Mouse (Mus musculus) forebrain, embryonic 11.5 days (tissue): Measurements from ENCODE around the gene Phox2b. TPM values are rescaled to one million over a fixed set of nuclear protein-coding genes. Genes with fewer than 3 reads are reported as not detected.

Experiments used
- ATAC-seq: fragments of 200-750 bp; cut with Nextera tagmentation; replicated peaks from 2 replicates; pipeline ENCODE4 v1.8.0; 2017; ENCODE audit warnings: moderate TSS enrichment; ENCODE audit not compliant: low FRiP score
- DNase-seq: peaks from one replicate; pipeline ENCODE4 v3.0.0-alpha.2; 2017; ENCODE audit warnings: low spot score
- H3K27ac ChIP-seq: fragments of 300-500 bp; sonication (generic); 2 replicates; pipeline ENCODE4 v1.5.1; 2014; ENCODE audit warnings: low read depth, low read length
- H3K27me3 ChIP-seq: fragments of 300-500 bp; sonication (generic); 2 replicates; pipeline ENCODE4 v1.6.1; 2014; ENCODE audit warnings: mild to moderate bottlenecking, low read length, mixed read lengths; ENCODE audit not compliant: control insufficient read depth, insufficient read depth
- H3K36me3 ChIP-seq: fragments of 300-500 bp; sonication (generic); 2 replicates; pipeline ENCODE4 v1.6.1; 2014; ENCODE audit warnings: mild to moderate bottlenecking, low read length, moderate library complexity, mixed read lengths; ENCODE audit not compliant: control insufficient read depth, insufficient read depth
- H3K4me1 ChIP-seq: fragments of 300-500 bp; sonication (generic); replicated peaks from 2 replicates; pipeline ENCODE4 v1.6.1; 2014; ENCODE audit warnings: low read length, mixed read lengths; ENCODE audit not compliant: control insufficient read depth, insufficient read depth
- H3K4me2 ChIP-seq: fragments of 300-500 bp; sonication (generic); 2 replicates; pipeline ENCODE4 v1.6.1; 2014; ENCODE audit warnings: low read depth, mild to moderate bottlenecking, low read length, moderate library complexity, mixed read lengths; ENCODE audit not compliant: severe bottlenecking
- H3K4me3 ChIP-seq: fragments of 300-500 bp; sonication (generic); 2 replicates; pipeline ENCODE4 v1.5.1; 2014; ENCODE audit warnings: low read depth, low read length
- H3K9ac ChIP-seq: fragments of 300-500 bp; sonication (generic); 2 replicates; pipeline ENCODE4 v1.6.1; 2014; ENCODE audit warnings: low read length
- H3K9me3 ChIP-seq: fragments of 300-500 bp; sonication (generic); 2 replicates; pipeline ENCODE4 v1.6.1; 2016; ENCODE audit warnings: low read length, mixed read lengths; ENCODE audit not compliant: control insufficient read depth
- WGBS: fragments of 180-500 bp; shearing (Covaris S2); extraction: QIAGEN DNeasy Blood & Tissue Kit; methylation state at CpG from one replicate; pipeline ENCODE4 v1.1.7; 2014; 5-methylcytosine and 5-hydroxymethylcytosine counted together
- polyA plus RNA-seq: library from polyadenylated mRNA; unstranded; fragments of >200 nt; fragmentation: Nextera tagmentation; extraction: Ambion mirVana; gene quantifications from 2 replicates; pipeline ENCODE4 v1.2.1, GENCODE M21; 2014

Gene Phox2b
- polyA plus RNA-seq, 1 experiment from 2014 or later: not detected

DNA sequence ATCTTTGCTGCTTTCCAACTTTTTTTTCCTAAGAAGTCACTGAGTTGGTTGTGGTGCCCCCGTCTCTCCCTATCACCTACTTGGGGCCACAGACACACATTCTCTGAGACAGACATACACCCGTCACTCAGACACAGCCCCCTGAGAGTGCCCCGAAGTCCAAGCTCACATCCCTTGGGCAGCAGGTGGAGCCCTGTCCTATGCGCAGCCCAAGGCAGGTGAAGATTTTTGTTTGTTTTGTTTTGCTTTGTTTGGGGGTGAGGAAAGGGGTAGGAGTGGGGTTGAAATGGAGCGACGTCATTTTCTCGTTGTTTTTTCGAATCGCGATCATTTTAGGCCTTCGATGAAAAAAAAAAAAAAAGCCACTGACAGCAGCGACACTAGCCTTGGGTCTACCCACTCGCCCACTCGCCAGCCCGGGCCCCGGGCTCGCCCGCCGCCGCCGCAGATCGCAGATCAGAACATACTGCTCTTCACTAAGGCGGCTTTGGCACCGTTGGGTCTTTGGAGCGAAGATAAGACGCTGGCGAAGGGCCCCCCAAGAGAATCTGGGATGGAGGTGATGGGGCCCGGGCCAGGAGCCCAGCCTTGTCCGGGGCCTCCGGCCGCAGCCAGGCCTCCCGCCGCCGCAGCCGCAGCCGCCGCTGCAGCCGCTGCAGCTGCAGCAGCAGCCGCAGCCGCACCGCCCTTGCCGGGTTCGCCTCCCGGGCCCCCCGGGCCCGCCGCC lies 3.3 kb downstream of the Phox2b start:
- Histone ChIP-seq H3K27me3 (peaks cover 74% of the 10 kb centered on the region), H3K27ac (no peak overlapping the region), H3K4me3 (peak overlapping the region; percentile 36), H3K9me3 (no peaks in the 10 kb centered on the region), H3K9ac (peak overlapping the region; percentile 43), H3K36me3 (no peaks in the 10 kb centered on the region), H3K4me1 (peaks cover 9% of the 10 kb centered on the region; the same call in 1 of the 2 replicates), H3K4me2 (peak overlapping the region; percentile 73)
- under 1% methylated on average over 45 of the region's 47 CpGs for WGBS
- ATAC-seq: peak; percentile 42
- DNase-seq: no peak

DNA sequence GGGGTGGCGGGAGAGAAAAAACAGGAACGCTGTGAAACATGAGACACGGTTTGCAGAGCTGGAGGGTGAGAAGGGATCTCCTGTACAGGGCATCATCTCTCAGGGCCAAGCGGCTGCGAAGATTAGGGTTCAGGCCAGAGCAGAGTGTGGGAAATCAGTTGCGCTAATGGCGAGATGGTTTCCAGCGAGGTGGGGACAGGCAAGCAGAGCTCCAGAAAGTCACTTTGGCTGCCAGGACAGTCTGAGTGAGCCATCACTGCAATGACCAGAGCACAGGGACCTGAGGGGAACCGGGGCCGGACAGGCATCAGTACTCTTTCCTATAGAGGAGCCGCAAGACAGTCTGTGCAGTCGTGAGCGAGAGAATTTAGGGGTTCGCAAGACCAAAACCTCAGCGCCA lies 3.9 kb downstream of the Phox2b start:
- H3K4me3 ChIP-seq: no peak overlapping the region
- peaks cover 9% of the 10 kb centered on the region; the same call in 1 of the 2 replicates for H3K4me1 ChIP-seq
- ATAC-seq: no peak
- peaks cover 71% of the 10 kb centered on the region for H3K27me3 ChIP-seq
- 0% methylated on average over 15 of the region's 15 CpGs for WGBS
- H3K9ac ChIP-seq: no peak overlapping the region
- H3K9me3 ChIP-seq: no peaks in the 10 kb centered on the region
- H3K27ac ChIP-seq: no peak overlapping the region
- H3K36me3 ChIP-seq: no peaks in the 10 kb centered on the region
- peak; percentile 68 for DNase-seq
- H3K4me2 ChIP-seq: no peak overlapping the region

DNA sequence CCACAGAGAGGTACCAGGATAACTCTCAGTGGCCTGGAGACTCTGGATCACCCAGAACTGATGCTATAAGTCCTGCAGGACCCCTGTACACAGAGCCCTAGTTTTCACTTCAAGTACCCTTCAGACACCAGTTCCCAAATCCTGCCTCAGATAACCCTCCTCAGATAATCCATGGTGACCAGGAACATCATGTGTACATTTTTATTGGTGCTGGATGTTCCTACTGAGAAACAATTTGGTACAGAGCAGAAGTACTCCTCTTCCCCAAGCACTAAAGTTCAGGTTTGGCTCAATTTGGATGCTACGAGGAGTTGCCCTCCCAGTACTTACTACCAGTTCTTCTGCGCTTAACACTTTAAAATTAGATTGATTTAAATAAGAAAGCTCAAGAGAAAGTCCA lies 5.1 kb downstream of the Phox2b start:
- no peak overlapping the region for H3K9ac ChIP-seq
- no peak overlapping the region for H3K4me2 ChIP-seq
- H3K27me3 ChIP-seq: peaks cover 63% of the 10 kb centered on the region
- 13% methylated on average over 2 of the region's 2 CpGs for WGBS
- H3K4me3 ChIP-seq: no peak overlapping the region
- no peak overlapping the region for H3K27ac ChIP-seq
- DNase-seq (no peak), ATAC-seq (no peak)
- no peaks in the 10 kb centered on the region for H3K36me3 ChIP-seq
- peaks cover 9% of the 10 kb centered on the region; the same call in 1 of the 2 replicates for H3K4me1 ChIP-seq
- H3K9me3 ChIP-seq: no peaks in the 10 kb centered on the region

DNA sequence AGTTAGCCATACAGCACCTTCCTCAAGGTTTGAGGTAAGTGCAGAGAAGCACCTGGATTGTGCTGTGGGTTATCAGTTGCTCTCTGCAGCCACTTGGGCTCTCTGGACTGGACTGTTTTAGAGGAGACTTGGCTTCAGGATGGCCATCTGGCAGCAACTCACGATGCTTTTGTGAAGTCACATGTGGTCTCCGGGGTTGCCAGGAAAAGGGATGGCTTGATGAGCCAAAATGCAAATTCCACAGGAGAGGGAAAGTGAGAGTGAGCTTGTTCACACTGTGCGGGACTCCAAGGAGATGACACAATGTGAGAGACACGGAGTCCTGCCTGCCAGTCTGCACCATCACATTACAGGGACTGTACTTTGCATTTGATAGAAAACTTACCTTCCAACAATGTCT lies 7.3 kb downstream of the Phox2b start:
- H3K4me2 ChIP-seq: no peak overlapping the region

DNA sequence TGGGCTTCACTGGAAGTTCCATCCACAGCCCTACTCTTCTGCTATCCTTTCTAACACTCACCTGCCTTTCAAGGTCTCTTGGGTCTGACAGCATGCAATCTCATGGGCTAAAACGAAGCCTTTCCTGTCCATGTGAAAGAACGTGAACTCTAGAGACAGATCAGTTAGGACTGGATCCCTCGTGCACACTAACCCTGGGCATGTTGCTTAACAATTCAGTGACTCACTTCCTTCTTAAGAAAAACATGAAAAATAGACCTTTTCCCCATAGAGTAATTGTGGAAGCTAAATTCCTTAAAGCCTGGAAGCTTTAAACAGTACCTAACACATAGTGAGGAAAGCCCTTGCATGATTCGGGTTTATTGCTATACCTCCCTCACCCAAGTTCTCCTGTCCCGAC lies 8.2 kb downstream of the Phox2b start:
- Histone ChIP-seq H3K27ac (no peak overlapping the region), H3K4me3 (no peak overlapping the region), H3K4me2 (no peak overlapping the region), H3K27me3 (peaks cover 39% of the 10 kb centered on the region), H3K36me3 (no peaks in the 10 kb centered on the region), H3K9me3 (no peaks in the 10 kb centered on the region), H3K9ac (no peak overlapping the region), H3K4me1 (peaks cover under 1% of the 10 kb centered on the region; the same call in 1 of the 2 replicates)
- WGBS: 74% methylated on average over 5 of the region's 5 CpGs
- DNase-seq (no peak), ATAC-seq (no peak)

More for the DNA sequence above, 7.3 kb downstream of the Phox2b start:
- H3K27me3 ChIP-seq: peaks cover 45% of the 10 kb centered on the region
- no peak overlapping the region for H3K27ac ChIP-seq
- 24% methylated on average over 4 of the region's 4 CpGs for WGBS
- DNase-seq (no peak), ATAC-seq (no peak)
- H3K4me1 ChIP-seq: peaks cover 6% of the 10 kb centered on the region; the same call in 1 of the 2 replicates
- no peak overlapping the region for H3K4me3 ChIP-seq
- no peaks in the 10 kb centered on the region for H3K36me3 ChIP-seq
- no peak overlapping the region for H3K9ac ChIP-seq
- H3K9me3 ChIP-seq: no peaks in the 10 kb centered on the region

DNA sequence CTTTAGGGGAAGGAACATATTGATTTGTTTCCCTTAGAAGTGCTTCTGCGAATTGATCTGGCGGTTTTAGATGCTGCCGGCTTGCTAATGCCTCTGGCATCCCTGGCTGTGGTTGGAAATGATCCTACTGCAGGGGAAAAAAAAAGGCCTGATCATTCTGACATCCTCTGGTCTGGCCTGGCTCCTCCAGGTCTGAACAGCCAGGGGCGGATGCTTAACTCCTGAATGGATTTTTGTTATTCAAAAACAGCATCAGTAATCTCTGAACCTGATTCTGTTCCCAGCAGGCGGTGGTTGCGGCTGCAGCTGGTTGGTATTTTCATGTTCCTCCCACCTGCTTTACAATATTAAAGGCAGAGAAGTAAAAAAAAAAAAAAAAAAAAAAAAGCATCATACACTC lies 16.0 kb downstream of the Phox2b start:
- Histone ChIP-seq H3K9ac (no peak overlapping the region), H3K27me3 (no peaks in the 10 kb centered on the region)
- DNase-seq: no peak

DNA sequence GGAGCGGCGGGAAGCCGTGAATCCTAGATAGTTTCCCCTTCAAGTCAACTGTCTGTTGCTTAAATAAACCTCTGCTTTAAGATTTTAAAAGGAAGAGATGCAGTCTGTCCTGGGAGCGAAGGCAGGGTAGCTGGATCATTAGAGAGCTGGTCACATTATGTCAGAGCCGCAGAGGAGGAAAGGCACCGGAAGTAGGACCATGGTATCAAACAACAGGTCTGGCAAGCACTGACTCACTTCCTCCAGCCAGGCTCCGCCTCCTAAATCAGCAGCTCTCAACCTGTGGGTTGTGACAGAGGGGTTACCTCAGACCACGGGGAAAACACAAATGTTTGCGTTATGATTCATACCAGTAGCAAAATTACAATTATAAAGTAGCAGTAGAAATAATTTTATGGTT lies 35.5 kb downstream of the Phox2b start:
- DNase-seq (no peak), ATAC-seq (no peak)
- H3K27me3 ChIP-seq: no peaks in the 10 kb centered on the region
- no peaks in the 10 kb centered on the region for H3K9me3 ChIP-seq
- no peak overlapping the region for H3K9ac ChIP-seq
- 90% methylated on average over 9 of the region's 9 CpGs for WGBS
- no peaks in the 10 kb centered on the region for H3K4me1 ChIP-seq
- H3K27ac ChIP-seq: no peak overlapping the region
- no peaks in the 10 kb centered on the region for H3K36me3 ChIP-seq
- no peak overlapping the region for H3K4me3 ChIP-seq
- no peak overlapping the region for H3K4me2 ChIP-seq

More for the DNA sequence above, 16.0 kb downstream of the Phox2b start:
- H3K9me3 ChIP-seq: peaks cover 2% of the 10 kb centered on the region; the same call in 1 of the 2 replicates
- H3K4me1 ChIP-seq: no peaks in the 10 kb centered on the region
- H3K4me3 ChIP-seq: no peak overlapping the region
- WGBS: 23% methylated on average over 6 of the region's 6 CpGs
- no peak overlapping the region for H3K4me2 ChIP-seq
- no peak overlapping the region for H3K27ac ChIP-seq
- ATAC-seq: no peak
- H3K36me3 ChIP-seq: no peaks in the 10 kb centered on the region

DNA sequence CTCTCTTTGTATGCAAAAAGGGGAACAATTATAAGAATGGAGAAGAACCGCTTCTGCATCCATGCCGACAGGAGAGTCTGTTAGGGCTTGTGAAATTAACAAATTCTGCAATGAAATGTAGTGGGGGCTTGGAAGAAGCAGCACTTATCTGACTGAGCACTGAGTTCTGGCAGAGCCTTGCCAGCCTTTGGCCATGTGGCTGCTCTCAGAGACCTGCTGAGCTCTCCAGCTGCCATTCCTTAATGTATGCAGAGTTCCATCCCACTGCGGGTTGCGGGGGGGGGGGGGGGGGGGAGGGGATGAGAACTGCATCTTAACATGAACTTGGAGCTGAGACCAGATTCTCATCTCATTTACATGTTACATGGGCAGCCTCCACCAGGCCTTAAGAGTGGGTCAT lies 38.6 kb downstream of the Phox2b start:
- DNase-seq: no peak
- H3K4me3 ChIP-seq: no peak overlapping the region
- H3K4me2 ChIP-seq: no peak overlapping the region
- H3K9me3 ChIP-seq: no peaks in the 10 kb centered on the region
- no peaks in the 10 kb centered on the region for H3K4me1 ChIP-seq
- H3K27me3 ChIP-seq: no peaks in the 10 kb centered on the region
- WGBS: 76% methylated on average over 2 of the region's 4 CpGs
- no peak overlapping the region for H3K9ac ChIP-seq
- H3K36me3 ChIP-seq: no peaks in the 10 kb centered on the region
- ATAC-seq: no peak
- H3K27ac ChIP-seq: no peak overlapping the region

DNA sequence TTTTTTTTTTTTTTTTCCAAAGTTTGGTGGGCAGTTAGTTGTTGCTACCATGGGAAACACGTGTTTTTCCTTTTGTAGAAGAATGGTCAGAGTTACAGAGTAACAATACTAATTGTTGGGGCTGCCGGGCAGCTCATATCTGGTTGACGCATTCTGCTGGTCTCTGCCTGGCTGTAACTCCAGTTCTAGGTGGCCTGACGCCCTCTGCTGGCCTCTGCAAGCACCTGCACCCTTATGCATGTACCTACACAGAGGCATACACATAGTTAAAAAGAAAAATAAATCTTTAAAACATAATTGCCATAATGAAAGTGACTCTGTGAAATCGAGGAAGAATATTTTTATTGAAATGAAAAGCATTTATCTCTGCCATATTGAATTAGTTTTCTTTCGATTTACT lies 41.3 kb downstream of the Phox2b start:
- no peaks in the 10 kb centered on the region for H3K27me3 ChIP-seq
- H3K4me3 ChIP-seq: no peak overlapping the region
- no peaks in the 10 kb centered on the region for H3K36me3 ChIP-seq
- no peak overlapping the region for H3K27ac ChIP-seq
- DNase-seq (no peak), ATAC-seq (no peak)
- WGBS: 84% methylated on average over 6 of the region's 6 CpGs
- H3K9ac ChIP-seq: no peak overlapping the region
- H3K4me1 ChIP-seq: no peaks in the 10 kb centered on the region
- no peak overlapping the region for H3K4me2 ChIP-seq
- no peaks in the 10 kb centered on the region for H3K9me3 ChIP-seq
